Mouse (Mus musculus): ENCODE results near the gene Cyp2f2.

DNA sequence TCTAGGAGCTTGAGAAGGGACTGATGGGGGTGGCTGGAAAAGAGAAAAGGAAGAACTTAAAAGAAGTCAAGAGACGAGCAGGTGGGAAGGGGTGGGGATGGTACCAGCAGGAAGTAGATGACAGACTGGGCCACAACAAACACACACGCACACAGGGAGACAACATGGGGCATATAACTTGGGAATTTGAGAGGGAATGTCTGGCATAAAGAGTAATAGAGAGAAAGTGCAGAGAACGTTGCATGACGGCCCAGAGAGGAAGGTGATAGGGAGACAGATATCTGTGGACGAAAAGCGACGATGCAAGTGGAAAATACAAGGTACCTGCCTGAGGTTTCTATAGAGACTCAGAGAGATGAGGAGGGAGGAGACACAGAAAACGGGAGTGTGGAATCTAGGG is 46.0 kb downstream of the Cyp2f2 start:
- TF ChIP-seq POLR2A (IDR thresholded peaks at IDR 0.05; ENCODE audit: control insufficient read depth, extremely low read depth, insufficient read depth, low read length, poor library complexity) (no peak), CTCF (IDR thresholded peaks at IDR 0.05; ENCODE audit: borderline replicate concordance, control insufficient read depth, extremely low read depth, insufficient read depth, low read length, poor library complexity) (no peak)
